Mouse (Mus musculus): ENCODE results near the gene Fam83d.

DNA sequence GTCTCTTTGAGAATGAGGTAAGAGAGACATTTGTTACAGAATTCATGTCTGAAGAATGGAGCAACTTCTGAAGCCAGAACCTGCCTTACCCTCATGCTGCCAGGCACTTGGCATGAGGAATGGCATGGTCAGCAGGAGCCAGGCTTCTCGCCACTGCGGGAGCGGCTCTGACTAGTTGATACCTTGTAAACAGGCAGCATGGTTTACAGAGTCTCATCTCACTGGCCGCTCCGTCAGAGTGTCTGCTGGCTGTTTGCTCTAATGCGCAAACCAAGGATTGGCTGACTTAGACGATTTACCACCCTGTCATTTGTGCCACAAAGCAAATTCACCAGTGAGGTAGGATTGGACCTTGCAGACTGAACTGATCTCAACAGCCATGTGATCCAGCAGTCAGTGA, 13.2 kb downstream of the Fam83d start:
- TF ChIP-seq POLR2A (IDR thresholded peaks at IDR 0.05; ENCODE audit: low read depth, low read length) (no peak), CTCF (IDR thresholded peaks at IDR 0.05; ENCODE audit: borderline replicate concordance, insufficient read depth, low read length) (no peak)

Data from embryonic fibroblast, embryonic 13.5 days (primary cell).